Mouse (Mus musculus) right cerebral cortex, postnatal 14 days (tissue): ENCODE data around the gene Ptgdr2.
A peak's percentile ranks its signal among the peaks of the same experiment; 100 is the strongest.

ENCODE experiments used
- DNase-seq: peaks from one replicate; pipeline ENCODE4 v3.0.0; 2022

The Ptgdr2 gene

DNA sequence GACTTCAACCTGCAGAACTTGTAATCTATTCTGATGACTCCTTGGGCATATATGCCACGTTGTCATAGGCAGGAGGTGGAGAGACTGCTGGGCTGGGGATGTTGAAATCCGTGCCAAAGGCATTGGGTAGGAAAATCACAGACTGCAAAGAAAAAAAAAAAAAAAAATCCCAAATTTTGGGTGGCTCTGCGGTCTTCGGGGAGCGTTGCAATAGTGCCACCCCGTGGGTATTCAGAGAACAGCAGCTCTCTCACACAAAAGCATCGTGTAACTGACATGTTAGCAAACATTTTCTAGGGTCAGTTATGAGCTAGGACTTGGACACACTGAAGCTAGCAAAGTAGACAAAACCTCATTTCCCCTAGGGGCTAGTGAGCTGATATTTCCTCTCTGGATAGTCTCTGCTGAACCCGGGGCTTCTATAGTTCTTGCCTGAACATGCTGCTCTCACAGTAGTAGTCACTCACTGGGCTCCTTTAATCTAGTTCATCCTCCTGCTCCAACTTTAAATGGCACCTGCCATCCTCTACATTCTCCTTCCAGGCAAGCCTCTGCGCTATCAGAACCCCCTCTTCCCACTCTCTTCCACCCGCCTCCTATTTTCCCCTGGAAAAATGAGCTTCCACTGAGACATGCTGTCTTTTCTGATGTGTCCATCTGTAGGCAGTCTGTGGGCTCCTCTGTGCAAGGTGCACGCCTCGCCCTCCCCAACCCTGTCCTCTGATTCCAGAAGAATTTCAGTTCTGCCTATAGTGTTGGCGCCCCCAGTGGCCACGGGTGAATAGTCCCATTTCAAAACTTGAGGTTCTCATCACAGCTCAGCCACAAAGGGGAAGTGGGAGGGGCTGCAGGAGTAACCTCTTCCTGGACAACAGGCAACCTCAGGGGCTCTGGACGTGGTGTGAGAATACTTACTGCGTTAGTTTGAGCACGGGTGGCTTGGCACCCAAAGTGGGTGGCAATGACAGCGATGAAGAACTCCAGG, 42.5 kb downstream of the Ptgdr2 start:
- peak; percentile 83 for DNase-seq

DNA sequence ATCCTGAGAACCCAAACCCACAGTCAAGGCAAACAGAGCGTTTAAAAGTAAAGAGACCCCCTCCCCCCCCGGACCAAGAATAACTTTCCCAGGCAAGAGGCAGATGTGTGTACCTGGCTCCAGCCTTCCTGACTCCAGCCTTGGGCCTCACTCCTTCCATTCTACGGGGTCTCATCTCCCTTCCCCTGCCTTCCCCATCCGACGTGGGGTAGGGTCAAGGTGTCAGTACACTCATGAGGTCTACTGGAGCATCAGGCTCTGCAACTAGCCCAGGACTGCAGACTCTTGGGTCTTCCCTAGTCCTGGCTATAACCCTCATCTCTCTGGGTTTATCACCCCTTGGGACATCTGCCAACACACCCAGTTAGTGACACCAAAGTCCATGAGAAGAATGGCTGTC, 43.2 kb downstream of the Ptgdr2 start:
- DNase-seq = no peak

GRCm38 (mm10) chr19:10983146-10983545, 46.2 kb downstream of the Ptgdr2 start:
- DNase-seq = no peak

DNA sequence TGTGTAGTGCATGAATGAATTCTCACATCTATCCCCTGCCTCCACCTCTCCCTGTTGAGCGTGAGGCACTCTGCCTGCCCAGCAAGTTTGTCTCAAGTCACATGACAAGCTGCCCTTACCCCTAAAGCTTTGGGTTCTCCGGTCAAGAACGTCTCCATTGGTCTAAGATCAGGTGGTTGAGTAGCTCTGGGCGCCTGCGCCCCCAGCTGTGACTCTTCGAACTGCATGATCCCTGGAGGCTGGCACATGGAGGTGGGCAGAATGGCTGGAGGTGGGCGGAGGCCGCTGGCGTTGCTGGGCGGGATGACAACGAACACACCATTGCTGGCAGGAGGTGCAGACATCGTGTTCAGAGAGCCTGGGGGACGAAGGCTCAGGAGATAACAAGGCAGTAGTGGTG, 47.6 kb downstream of the Ptgdr2 start:
- DNase-seq = no peak

DNA sequence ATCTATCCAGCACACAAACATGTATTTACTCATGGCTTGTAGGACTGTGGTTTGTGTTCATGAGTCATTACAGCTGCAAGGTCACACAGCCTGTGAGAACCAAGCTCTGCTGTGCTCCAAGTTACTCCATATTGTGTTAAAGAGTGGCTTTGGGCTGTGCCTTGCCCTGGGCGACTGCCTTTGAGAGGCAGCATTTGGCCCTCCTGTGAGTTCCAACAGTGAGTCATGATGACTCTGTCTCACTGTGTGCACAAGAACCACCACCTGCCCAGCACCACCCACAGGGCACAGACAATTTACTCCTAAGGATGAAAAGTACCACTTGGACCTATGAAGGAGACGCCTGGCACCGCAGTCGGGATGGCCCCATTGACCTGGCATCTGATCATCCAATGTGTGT, 48.9 kb downstream of the Ptgdr2 start:
- DNase-seq = no peak

DNA sequence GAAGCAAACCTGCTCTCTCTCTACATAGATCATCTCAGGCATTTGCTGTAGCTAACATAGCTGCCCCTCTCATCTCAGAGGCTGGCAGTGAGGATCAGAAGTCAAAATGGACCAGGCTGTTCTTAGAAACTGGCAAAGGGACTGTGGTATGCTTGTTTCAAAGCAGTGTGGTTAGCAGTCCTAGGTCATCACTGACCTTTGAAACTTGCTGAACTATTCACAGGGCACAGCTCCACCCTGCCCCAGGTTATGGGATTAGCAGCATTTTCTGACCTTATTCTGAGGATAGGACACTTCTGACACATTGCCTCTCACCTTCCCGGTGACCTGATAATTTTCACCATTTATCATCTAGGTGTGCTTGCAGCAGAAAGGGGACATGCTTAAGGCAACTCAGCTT, 51.6 kb downstream of the Ptgdr2 start:
- no peak for DNase-seq

DNA sequence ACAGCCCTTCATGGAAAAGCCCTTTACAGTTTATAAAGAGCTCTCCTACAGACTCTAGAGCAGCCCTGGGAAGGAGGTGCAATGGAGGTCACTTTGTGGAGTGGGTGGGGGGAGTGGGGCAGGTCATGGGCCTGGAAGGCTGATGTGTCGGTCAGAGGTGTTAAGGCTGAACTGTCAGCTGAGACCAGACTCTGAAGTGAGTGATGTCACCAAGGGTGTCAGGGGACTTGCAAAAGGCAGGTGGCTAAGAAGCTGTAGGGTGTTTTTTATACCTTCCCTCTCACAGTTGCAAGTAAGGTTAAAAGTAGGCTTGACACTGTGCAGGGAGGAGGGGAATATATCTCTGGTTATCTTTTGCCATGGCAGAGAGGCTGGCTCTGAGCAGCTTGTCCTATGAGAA, 53.8 kb downstream of the Ptgdr2 start:
- DNase-seq = no peak

- DNase-seq = no peak
These were observed 55.0 kb downstream of the Ptgdr2 start for GRCm38 (mm10) chr19:10991911-10992310.
